Mouse (Mus musculus): ENCODE measurements at regions not wholly inside any gene's neighbourhood (a gene's known extent, or its start where the extent isn't known, plus 50 kb on each side); places are given as distances from the start of the nearest gene placed in this dataset.

- DNase-seq, result no peak
Observed at GRCm38 (mm10) chr1:189990046-189990622, 68.0 kb upstream of the Smyd2 start.

GRCm38 (mm10) chr1:189989376-189989775 is 67.2 kb upstream of the Smyd2 start:
- no peak for DNase-seq

- DNase-seq, result no peak
Observed at GRCm38 (mm10) chr1:189988864-189989263, 66.7 kb upstream of the Smyd2 start.

GRCm38 (mm10) chr1:189985516-189986205 is 63.5 kb upstream of the Smyd2 start:
- no peak for DNase-seq

GRCm38 (mm10) chr1:189978244-189978643 is 56.1 kb upstream of the Smyd2 start:
- no peak for DNase-seq

GRCm38 (mm10) chr1:189975660-189976059 is 53.5 kb upstream of the Smyd2 start:
- DNase-seq, result no peak

- DNase-seq, result peak; percentile 67 to 76
Observed at GRCm38 (mm10) chr1:189972790-189973406, 50.7 kb upstream of the Smyd2 start.
